Mouse (Mus musculus): ENCODE data around the gene Tes3-ps. TPM values are rescaled to one million over a fixed set of nuclear protein-coding genes. Genes with fewer than 3 reads are reported as not detected.

Tes3-ps gene
- polyA plus RNA-seq, 1 experiment: not detected

DNA sequence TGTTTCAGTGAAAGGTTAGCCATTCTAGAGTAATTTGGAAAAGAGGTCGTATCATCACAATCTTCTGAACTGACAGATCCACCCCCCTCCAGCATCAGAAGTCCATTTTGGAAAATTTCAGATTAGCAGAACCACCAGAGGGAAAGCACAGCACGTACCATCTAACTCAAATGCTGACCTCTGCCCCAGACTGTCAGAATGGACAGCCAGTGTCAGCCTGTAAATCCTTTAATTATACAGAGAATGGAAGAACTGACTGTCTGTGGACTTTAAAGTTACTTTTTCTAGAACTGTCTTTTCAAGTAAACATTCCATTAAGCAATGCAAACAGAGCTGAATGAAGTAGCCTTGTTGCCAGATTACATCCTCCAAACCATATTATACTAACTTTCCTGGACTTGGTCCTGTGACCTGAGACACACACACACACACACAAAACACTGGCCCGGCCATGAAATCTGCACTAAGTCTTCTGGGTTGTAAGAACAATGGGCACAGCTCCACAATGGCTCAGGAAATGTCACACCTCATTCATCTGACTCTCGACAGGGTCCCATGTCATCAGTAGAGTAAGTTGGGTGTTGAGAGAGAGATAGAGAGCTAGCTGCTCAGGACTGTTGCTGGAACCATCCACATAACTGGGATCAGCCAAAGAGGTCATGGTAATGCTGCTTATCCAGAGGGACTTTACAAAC is 21.0 kb upstream of the Tes3-ps start:
- DNase-seq: no peak
- Histone ChIP-seq H3K36me3 (ENCODE audit: control insufficient read depth, insufficient read depth, low read length) (no peaks in the 10 kb centered on the region), H3K4me1 (replicated peaks; ENCODE audit: control insufficient read depth, insufficient read depth, low read length) (no peaks in the 10 kb centered on the region), H3K27me3 (ENCODE audit: control insufficient read depth, insufficient read depth, low read length) (no peaks in the 10 kb centered on the region), H3K27ac (ENCODE audit: control insufficient read depth, insufficient read depth, low read length) (no peak overlapping the region), H3K4me3 (ENCODE audit: control insufficient read depth, insufficient read depth, low read length) (no peak overlapping the region)
- TF ChIP-seq POLR2A (IDR thresholded peaks at IDR 0.05; ENCODE audit: control insufficient read depth, extremely low read depth, insufficient read depth, low read length, poor library complexity) (no peak), CTCF (IDR thresholded peaks at IDR 0.05; ENCODE audit: borderline replicate concordance, control insufficient read depth, extremely low read depth, insufficient read depth, low read length, poor library complexity) (no peak)
- 89% methylated on average over 4 of the region's 4 CpGs for WGBS

- Histone ChIP-seq H3K27me3 (ENCODE audit: control insufficient read depth, insufficient read depth, low read length) (no peaks in the 10 kb centered on the region), H3K4me1 (replicated peaks; ENCODE audit: control insufficient read depth, insufficient read depth, low read length) (no peaks in the 10 kb centered on the region), H3K4me3 (ENCODE audit: control insufficient read depth, insufficient read depth, low read length) (no peak overlapping the region), H3K27ac (ENCODE audit: control insufficient read depth, insufficient read depth, low read length) (no peak overlapping the region), H3K36me3 (ENCODE audit: control insufficient read depth, insufficient read depth, low read length) (no peaks in the 10 kb centered on the region)
- DNase-seq: no peak
- 92% methylated on average over 6 of the region's 6 CpGs for WGBS
- no peak for TF ChIP-seq CTCF (IDR thresholded peaks at IDR 0.05; ENCODE audit: borderline replicate concordance, control insufficient read depth, extremely low read depth, insufficient read depth, low read length, poor library complexity)
- no peak for TF ChIP-seq POLR2A (IDR thresholded peaks at IDR 0.05; ENCODE audit: control insufficient read depth, extremely low read depth, insufficient read depth, low read length, poor library complexity)
Observed at GRCm38 (mm10) chr13:49472676-49473005, 20.5 kb upstream of the Tes3-ps start.

- WGBS: 95% methylated on average over 3 of the region's 3 CpGs
- H3K27me3 ChIP-seq (ENCODE audit: control insufficient read depth, insufficient read depth, low read length): no peaks in the 10 kb centered on the region
- H3K4me3 ChIP-seq (ENCODE audit: control insufficient read depth, insufficient read depth, low read length): no peak overlapping the region
- H3K36me3 ChIP-seq (ENCODE audit: control insufficient read depth, insufficient read depth, low read length): no peaks in the 10 kb centered on the region
- DNase-seq: no peak
- no peaks in the 10 kb centered on the region for H3K4me1 ChIP-seq (replicated peaks; ENCODE audit: control insufficient read depth, insufficient read depth, low read length)
- H3K27ac ChIP-seq (ENCODE audit: control insufficient read depth, insufficient read depth, low read length): no peak overlapping the region
- no peak for TF ChIP-seq CTCF (IDR thresholded peaks at IDR 0.05; ENCODE audit: borderline replicate concordance, control insufficient read depth, extremely low read depth, insufficient read depth, low read length, poor library complexity)
- TF ChIP-seq POLR2A (IDR thresholded peaks at IDR 0.05; ENCODE audit: control insufficient read depth, extremely low read depth, insufficient read depth, low read length, poor library complexity): no peak
Observed at GRCm38 (mm10) chr13:49477887-49478286, 15.2 kb upstream of the Tes3-ps start.

GRCm38 (mm10) chr13:49478851-49479374 is 14.2 kb upstream of the Tes3-ps start:
- 96% methylated on average over 6 of the region's 6 CpGs for WGBS
- Histone ChIP-seq H3K4me1 (replicated peaks; ENCODE audit: control insufficient read depth, insufficient read depth, low read length) (no peaks in the 10 kb centered on the region), H3K36me3 (ENCODE audit: control insufficient read depth, insufficient read depth, low read length) (no peaks in the 10 kb centered on the region), H3K27me3 (ENCODE audit: control insufficient read depth, insufficient read depth, low read length) (no peaks in the 10 kb centered on the region), H3K4me3 (ENCODE audit: control insufficient read depth, insufficient read depth, low read length) (no peak overlapping the region), H3K27ac (ENCODE audit: control insufficient read depth, insufficient read depth, low read length) (no peak overlapping the region)
- DNase-seq: no peak
- TF ChIP-seq CTCF (IDR thresholded peaks at IDR 0.05; ENCODE audit: borderline replicate concordance, control insufficient read depth, extremely low read depth, insufficient read depth, low read length, poor library complexity) (no peak), POLR2A (IDR thresholded peaks at IDR 0.05; ENCODE audit: control insufficient read depth, extremely low read depth, insufficient read depth, low read length, poor library complexity) (no peak)

DNA sequence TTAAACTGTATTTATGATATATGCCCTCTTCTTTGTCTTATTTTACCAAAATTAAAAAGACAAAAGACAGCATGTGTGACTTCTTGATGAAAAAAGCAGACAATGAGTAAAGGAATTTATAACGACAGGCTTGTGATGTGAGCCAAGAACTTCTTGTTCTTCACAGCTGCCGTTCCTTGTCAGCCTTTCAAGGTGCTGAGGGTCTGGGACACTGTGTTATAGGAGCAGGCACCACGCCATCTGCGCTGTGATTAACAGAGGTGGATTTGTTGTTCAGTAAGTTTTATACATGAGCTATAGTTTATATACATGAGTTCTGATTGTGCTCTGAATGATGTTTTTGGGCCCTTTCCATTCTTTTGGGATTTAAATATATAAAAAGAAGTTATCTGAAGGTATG is 13.7 kb upstream of the Tes3-ps start:
- no peaks in the 10 kb centered on the region for H3K4me1 ChIP-seq (replicated peaks; ENCODE audit: control insufficient read depth, insufficient read depth, low read length)
- H3K27me3 ChIP-seq (ENCODE audit: control insufficient read depth, insufficient read depth, low read length): no peaks in the 10 kb centered on the region
- H3K4me3 ChIP-seq (ENCODE audit: control insufficient read depth, insufficient read depth, low read length): no peak overlapping the region
- DNase-seq: no peak
- H3K27ac ChIP-seq (ENCODE audit: control insufficient read depth, insufficient read depth, low read length): no peak overlapping the region
- no peaks in the 10 kb centered on the region for H3K36me3 ChIP-seq (ENCODE audit: control insufficient read depth, insufficient read depth, low read length)
- TF ChIP-seq POLR2A (IDR thresholded peaks at IDR 0.05; ENCODE audit: control insufficient read depth, extremely low read depth, insufficient read depth, low read length, poor library complexity) (no peak), CTCF (IDR thresholded peaks at IDR 0.05; ENCODE audit: borderline replicate concordance, control insufficient read depth, extremely low read depth, insufficient read depth, low read length, poor library complexity) (no peak)
- 91% methylated on average over 4 of the region's 4 CpGs for WGBS

DNA sequence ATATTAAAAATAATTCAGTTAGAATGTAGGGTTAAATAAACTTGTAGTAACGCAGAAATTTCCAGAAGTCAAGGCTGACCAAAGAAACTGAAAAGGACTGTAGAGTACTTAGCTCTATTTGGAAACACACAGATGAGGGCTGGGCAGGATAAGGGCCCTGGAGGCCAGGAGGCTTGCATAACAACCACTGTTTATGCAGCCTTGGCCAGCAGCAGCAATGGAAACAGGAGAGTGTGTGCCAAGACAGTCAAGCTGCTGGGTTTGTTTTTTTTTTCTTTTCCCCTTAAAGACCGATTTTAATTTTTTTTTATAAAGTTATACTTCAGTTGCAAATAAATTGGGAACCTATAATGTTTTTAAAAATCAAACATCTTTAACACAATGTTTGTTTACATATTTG is 13.1 kb upstream of the Tes3-ps start:
- Histone ChIP-seq H3K27ac (ENCODE audit: control insufficient read depth, insufficient read depth, low read length) (no peak overlapping the region), H3K4me3 (ENCODE audit: control insufficient read depth, insufficient read depth, low read length) (no peak overlapping the region), H3K27me3 (ENCODE audit: control insufficient read depth, insufficient read depth, low read length) (no peaks in the 10 kb centered on the region), H3K36me3 (ENCODE audit: control insufficient read depth, insufficient read depth, low read length) (no peaks in the 10 kb centered on the region), H3K4me1 (replicated peaks; ENCODE audit: control insufficient read depth, insufficient read depth, low read length) (no peaks in the 10 kb centered on the region)
- TF ChIP-seq CTCF (IDR thresholded peaks at IDR 0.05; ENCODE audit: borderline replicate concordance, control insufficient read depth, extremely low read depth, insufficient read depth, low read length, poor library complexity) (no peak), POLR2A (IDR thresholded peaks at IDR 0.05; ENCODE audit: control insufficient read depth, extremely low read depth, insufficient read depth, low read length, poor library complexity) (no peak)
- DNase-seq: no peak
- WGBS: 90% methylated on average over 2 of the region's 2 CpGs

All from thymus, adult 2 months (tissue).